Mouse (Mus musculus) limb, embryonic 11.5 days (tissue): Measurements from ENCODE around the gene Mgat3. TPM values are rescaled to one million over a fixed set of nuclear protein-coding genes. Genes with fewer than 3 reads are reported as not detected.

Experiments used
- ATAC-seq: fragments of 200-750 bp; cut with Nextera tagmentation; 2 replicates; pipeline ENCODE4 v1.8.0; 2017; ENCODE audit warnings: low read depth; ENCODE audit not compliant: insufficient number of reproducible peaks, low FRiP score, low TSS enrichment
- DNase-seq: peaks from one replicate; pipeline ENCODE4 v3.0.0-alpha.2; 2015; ENCODE audit warnings: low spot score
- H3K27ac ChIP-seq: fragments of 300-500 bp; sonication (generic); replicated peaks from 2 replicates; pipeline ENCODE4 v1.5.1; 2014; ENCODE audit warnings: low read depth, mild to moderate bottlenecking, low read length
- H3K27me3 ChIP-seq: fragments of 300-500 bp; sonication (generic); 2 replicates; pipeline ENCODE4 v1.6.1; 2014; ENCODE audit warnings: mild to moderate bottlenecking, low read length, mixed read lengths; ENCODE audit not compliant: control insufficient read depth, insufficient read depth
- H3K36me3 ChIP-seq: fragments of 300-500 bp; sonication (generic); 2 replicates; pipeline ENCODE4 v1.6.1; 2014; ENCODE audit warnings: mild to moderate bottlenecking, low read length, moderate library complexity, mixed read lengths; ENCODE audit not compliant: control insufficient read depth, insufficient read depth
- H3K4me1 ChIP-seq: fragments of 300-500 bp; sonication (generic); 2 replicates; pipeline ENCODE4 v1.6.1; 2014; ENCODE audit warnings: low read length, mixed read lengths; ENCODE audit not compliant: control insufficient read depth, insufficient read depth
- H3K4me2 ChIP-seq: fragments of 300-500 bp; sonication (generic); 2 replicates; pipeline ENCODE4 v1.6.1; 2014; ENCODE audit warnings: low read depth, mild to moderate bottlenecking, moderate library complexity; ENCODE audit not compliant: severe bottlenecking
- H3K4me3 ChIP-seq: fragments of 300-500 bp; sonication (generic); 2 replicates; pipeline ENCODE4 v1.5.1; 2014; ENCODE audit warnings: low read depth, low read length
- H3K9ac ChIP-seq: fragments of 300-500 bp; sonication (generic); 2 replicates; pipeline ENCODE4 v1.6.1; 2014; ENCODE audit warnings: mild to moderate bottlenecking, low read length
- H3K9me3 ChIP-seq: fragments of 300-500 bp; sonication (generic); 2 replicates; pipeline ENCODE4 v1.6.1; 2016; ENCODE audit warnings: low read length; ENCODE audit not compliant: control insufficient read depth
- WGBS: fragments of 180-500 bp; shearing (Covaris S2); extraction: QIAGEN DNeasy Blood & Tissue Kit; methylation state at CpG from one replicate; pipeline ENCODE4 v1.1.7; 2014; 5-methylcytosine and 5-hydroxymethylcytosine counted together
- polyA plus RNA-seq: library from polyadenylated mRNA; unstranded; fragments of >200 nt; fragmentation: Nextera tagmentation; extraction: Ambion mirVana; gene quantifications from 2 replicates; pipeline ENCODE4 v1.2.1, GENCODE M21; 2014

Gene Mgat3
- polyA plus RNA-seq, 1 experiment from 2014 or later: 6.5 TPM

DNA sequence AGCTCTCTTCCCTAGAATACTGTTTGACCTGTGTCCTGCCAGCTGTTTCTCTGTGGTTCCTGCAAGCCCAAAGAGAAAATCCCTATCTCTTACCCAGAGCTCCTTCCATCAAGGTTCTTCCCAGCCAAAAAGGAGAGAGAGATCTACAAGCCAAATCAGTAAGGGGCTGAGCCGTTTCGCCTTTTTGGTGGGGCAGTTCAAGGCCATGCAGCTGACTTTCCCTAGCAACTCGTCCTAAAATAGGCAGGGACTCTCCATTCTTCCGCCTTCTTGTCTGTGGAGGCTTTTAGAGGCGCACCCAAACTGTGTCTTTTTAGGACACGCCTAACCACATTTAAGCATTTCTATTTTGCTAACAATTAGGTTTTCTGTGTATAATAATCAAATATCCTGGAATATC, 29.8 kb upstream of the Mgat3 start:
- WGBS: 93% methylated on average over 6 of the region's 6 CpGs
- H3K4me2 ChIP-seq: no peak overlapping the region
- no peaks in the 10 kb centered on the region for H3K27me3 ChIP-seq
- 0 out of 2 replicates have a peak, but pooled peaks cover 2% of the 10 kb centered on the region for H3K4me1 ChIP-seq
- no peak overlapping the region for H3K9ac ChIP-seq
- ATAC-seq: no peak
- H3K9me3 ChIP-seq: no peaks in the 10 kb centered on the region; the same call in 1 of the 2 replicates
- H3K27ac ChIP-seq: no peak overlapping the region
- no peak for DNase-seq
- H3K36me3 ChIP-seq: peaks cover 15% of the 10 kb centered on the region
- no peak overlapping the region for H3K4me3 ChIP-seq

- 93% methylated on average over 5 of the region's 5 CpGs for WGBS
- ATAC-seq (no peak), DNase-seq (no peak)
- H3K4me2 ChIP-seq: no peak overlapping the region
- H3K27ac ChIP-seq: no peak overlapping the region
- H3K27me3 ChIP-seq: no peaks in the 10 kb centered on the region
- no peak overlapping the region for H3K4me3 ChIP-seq
- H3K9ac ChIP-seq: no peak overlapping the region
- H3K9me3 ChIP-seq: no peaks in the 10 kb centered on the region; the same call in 1 of the 2 replicates
- peaks cover 17% of the 10 kb centered on the region for H3K36me3 ChIP-seq
- 0 out of 2 replicates have a peak, but pooled peaks cover 2% of the 10 kb centered on the region for H3K4me1 ChIP-seq
Observed at GRCm38 (mm10) chr15:80145397-80145796, 28.1 kb upstream of the Mgat3 start.

GRCm38 (mm10) chr15:80146153-80146552, 27.4 kb upstream of the Mgat3 start:
- Histone ChIP-seq H3K9ac (no peak overlapping the region), H3K4me3 (no peak overlapping the region), H3K27ac (no peak overlapping the region), H3K27me3 (no peaks in the 10 kb centered on the region), H3K36me3 (peaks cover 16% of the 10 kb centered on the region), H3K9me3 (no peaks in the 10 kb centered on the region; the same call in 1 of the 2 replicates), H3K4me2 (no peak overlapping the region), H3K4me1 (0 out of 2 replicates have a peak, but pooled peaks cover 2% of the 10 kb centered on the region)
- ATAC-seq (no peak), DNase-seq (no peak)
- WGBS: 76% methylated on average over 6 of the region's 6 CpGs

GRCm38 (mm10) chr15:80147090-80147489, 26.4 kb upstream of the Mgat3 start:
- Histone ChIP-seq H3K36me3 (peaks cover 8% of the 10 kb centered on the region; the same call in 1 of the 2 replicates), H3K9ac (no peak overlapping the region), H3K9me3 (no peaks in the 10 kb centered on the region; the same call in 1 of the 2 replicates), H3K4me3 (no peak overlapping the region), H3K27me3 (no peaks in the 10 kb centered on the region), H3K4me2 (no peak overlapping the region), H3K27ac (no peak overlapping the region), H3K4me1 (0 out of 2 replicates have a peak, but pooled peaks cover 2% of the 10 kb centered on the region)
- ATAC-seq: no peak
- WGBS: 93% methylated on average over 14 of the region's 14 CpGs
- DNase-seq: no peak

GRCm38 (mm10) chr15:80147511-80147910, 26.0 kb upstream of the Mgat3 start:
- H3K27me3 ChIP-seq: no peaks in the 10 kb centered on the region
- peaks cover 6% of the 10 kb centered on the region; the same call in 1 of the 2 replicates for H3K36me3 ChIP-seq
- 0 out of 2 replicates have a peak, but pooled peaks cover 2% of the 10 kb centered on the region for H3K4me1 ChIP-seq
- H3K4me2 ChIP-seq: no peak overlapping the region
- no peaks in the 10 kb centered on the region for H3K9me3 ChIP-seq
- H3K27ac ChIP-seq: no peak overlapping the region
- ATAC-seq: no peak
- no peak overlapping the region for H3K9ac ChIP-seq
- no peak for DNase-seq
- H3K4me3 ChIP-seq: no peak overlapping the region
- 79% methylated on average over 5 of the region's 5 CpGs for WGBS

- no peaks in the 10 kb centered on the region for H3K27me3 ChIP-seq
- no peak overlapping the region for H3K9ac ChIP-seq
- 0 out of 2 replicates have a peak, but pooled peaks cover 2% of the 10 kb centered on the region for H3K4me1 ChIP-seq
- no peaks in the 10 kb centered on the region for H3K9me3 ChIP-seq
- H3K4me3 ChIP-seq: no peak overlapping the region
- ATAC-seq (no peak), DNase-seq (no peak)
- no peak overlapping the region for H3K27ac ChIP-seq
- 88% methylated on average over 8 of the region's 8 CpGs for WGBS
- H3K4me2 ChIP-seq: no peak overlapping the region
- H3K36me3 ChIP-seq: peaks cover 6% of the 10 kb centered on the region; the same call in 1 of the 2 replicates
Observed at GRCm38 (mm10) chr15:80148565-80148964, 25.0 kb upstream of the Mgat3 start.

DNA sequence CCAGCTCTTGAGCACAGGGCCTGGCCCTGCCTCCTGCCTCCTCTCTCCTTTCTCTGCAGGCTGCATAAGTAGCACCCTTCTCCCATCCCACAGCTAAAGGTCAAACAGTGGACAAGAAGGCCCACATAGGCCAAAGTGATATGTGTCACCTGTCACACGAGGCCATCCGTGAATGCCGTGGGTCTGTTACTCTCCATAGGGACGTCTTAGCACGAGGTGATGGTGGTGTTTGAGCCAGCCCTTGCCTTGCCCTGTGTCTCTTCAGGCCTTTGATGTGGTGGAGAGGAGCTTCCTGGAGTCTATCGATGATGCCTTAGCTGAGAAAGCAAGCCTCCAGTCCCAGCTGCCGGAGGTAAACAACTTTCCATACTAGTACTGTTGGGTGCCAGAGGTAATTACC, 24.0 kb upstream of the Mgat3 start:
- Histone ChIP-seq H3K9me3 (no peaks in the 10 kb centered on the region), H3K4me3 (no peak overlapping the region), H3K4me2 (no peak overlapping the region), H3K4me1 (0 out of 2 replicates have a peak, but pooled peaks cover 2% of the 10 kb centered on the region), H3K27ac (no peak overlapping the region), H3K36me3 (peaks cover 12% of the 10 kb centered on the region; the same call in 1 of the 2 replicates), H3K9ac (no peak overlapping the region), H3K27me3 (no peaks in the 10 kb centered on the region)
- ATAC-seq (no peak), DNase-seq (no peak)
- 93% methylated on average over 7 of the region's 7 CpGs for WGBS

DNA sequence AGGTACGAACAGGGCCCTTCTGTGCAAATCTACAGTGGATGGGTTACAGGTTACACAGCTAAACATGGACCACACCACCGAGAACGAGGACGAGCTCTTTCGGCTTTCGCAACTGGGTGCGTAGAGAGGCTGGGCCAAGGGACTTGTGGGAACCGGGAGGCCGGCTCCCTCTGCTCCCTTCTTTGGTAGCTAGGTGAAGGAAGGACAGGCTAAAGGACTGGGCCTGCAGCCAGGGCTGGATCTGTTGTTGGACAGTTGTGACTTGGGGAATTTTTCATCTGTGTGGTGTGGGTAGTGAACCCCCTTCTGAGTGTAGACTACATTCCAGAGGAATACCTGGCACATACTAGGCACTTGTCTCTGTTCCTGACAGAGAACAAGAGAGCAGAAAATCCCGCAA, 20.9 kb upstream of the Mgat3 start:
- H3K9ac ChIP-seq: no peak overlapping the region
- peaks cover 20% of the 10 kb centered on the region for H3K36me3 ChIP-seq
- WGBS: 92% methylated on average over 10 of the region's 10 CpGs

GRCm38 (mm10) chr15:80153757-80154156, 19.8 kb upstream of the Mgat3 start:
- no peak overlapping the region for H3K27ac ChIP-seq
- no peaks in the 10 kb centered on the region for H3K27me3 ChIP-seq
- peaks cover 27% of the 10 kb centered on the region for H3K36me3 ChIP-seq
- H3K4me2 ChIP-seq: no peak overlapping the region
- no peak for ATAC-seq
- H3K4me3 ChIP-seq: no peak overlapping the region
- no peak for DNase-seq
- no peaks in the 10 kb centered on the region for H3K9me3 ChIP-seq
- H3K9ac ChIP-seq: no peak overlapping the region
- H3K4me1 ChIP-seq: peaks cover 6% of the 10 kb centered on the region; the same call in 1 of the 2 replicates
- 90% methylated on average over 11 of the region's 11 CpGs for WGBS

More for the DNA sequence above, 20.9 kb upstream of the Mgat3 start:
- no peak overlapping the region for H3K4me2 ChIP-seq
- ATAC-seq (no peak), DNase-seq (no peak)
- no peaks in the 10 kb centered on the region for H3K9me3 ChIP-seq
- H3K27me3 ChIP-seq: no peaks in the 10 kb centered on the region
- H3K4me3 ChIP-seq: no peak overlapping the region
- no peaks in the 10 kb centered on the region for H3K4me1 ChIP-seq
- H3K27ac ChIP-seq: no peak overlapping the region
